Comparison of ENCODE assay signal across 8 mouse cellular contexts in genomic region chr12:46398875-46399652, GRCm38 (mm10).
DNase-seq lines count a peak whose midpoint lies in the region; ATAC-seq and TF ChIP-seq lines count a peak whose summit lies in the region.

No protein-coding gene starts in this region.

- no peak overlapping the region for H3K27ac ChIP-seq in lung, postnatal 0 days (ENCODE audit: low read length)
- H3K27ac ChIP-seq in cortical plate, adult 2 months (ENCODE audit: insufficient read depth, low read length) = peak overlapping the region; percentile 23; the same call in 1 of the 2 replicates
- H3K27ac ChIP-seq in neural tube, embryonic 15.5 days (replicated peaks) = peak overlapping the region; percentile 85

- H3K36me3 ChIP-seq in lung, postnatal 0 days (ENCODE audit: insufficient read depth, low read length) = no peaks in the 10 kb centered on the region
- H3K36me3 ChIP-seq in neural tube, embryonic 15.5 days = no peaks in the 10 kb centered on the region

- TF ChIP-seq CTCF in lung, postnatal 0 days (IDR thresholded peaks at IDR 0.05) = no peak
- TF ChIP-seq CTCF in cortical plate, adult 2 months (IDR thresholded peaks at IDR 0.05; ENCODE audit: extremely low read depth, insufficient read depth, low read length) = no peak

- no peak overlapping the region for H3K9ac ChIP-seq in lung, postnatal 0 days (replicated peaks; ENCODE audit: low read depth)
- peak overlapping the region; percentile 48 for H3K9ac ChIP-seq in neural tube, embryonic 15.5 days (replicated peaks)

- no peak for DNase-seq in lung, postnatal 0 days (ENCODE audit: low spot score)
- DNase-seq in lung, postnatal 36 days = no peak
- peak; percentile 5 for DNase-seq in heart, postnatal 4 days
- peak; percentile 31 to 48 for DNase-seq in left cerebral cortex, postnatal 36 days (ENCODE audit: low spot score in 2 of 2)
- DNase-seq in spleen, adult 18-20 months = no peak
- no peak for DNase-seq in thymus, postnatal 36 days

- H3K9me3 ChIP-seq in lung, postnatal 0 days (ENCODE audit: low read length) = no peaks in the 10 kb centered on the region
- H3K9me3 ChIP-seq in neural tube, embryonic 15.5 days (replicated peaks) = no peaks in the 10 kb centered on the region

- no peaks in the 10 kb centered on the region for H3K4me1 ChIP-seq in lung, postnatal 0 days (ENCODE audit: insufficient read depth, low read depth, low read length)
- no peaks in the 10 kb centered on the region for H3K4me1 ChIP-seq in cortical plate, adult 2 months (ENCODE audit: control insufficient read depth, insufficient read depth, low read length)
- no peaks in the 10 kb centered on the region for H3K4me1 ChIP-seq in neural tube, embryonic 15.5 days

- intact Hi-C loops in left cerebral cortex, postnatal 36 days (cut with DNase I) = no loop called here

- H3K4me3 ChIP-seq in lung, postnatal 0 days (ENCODE audit: low read depth, low read length) = peak overlapping the region; percentile 42
- H3K4me3 ChIP-seq in cortical plate, adult 2 months (ENCODE audit: insufficient read depth, low read length) = peak overlapping the region; percentile 28
- peak overlapping the region; percentile 51 for H3K4me3 ChIP-seq in neural tube, embryonic 15.5 days (replicated peaks)

- peak overlapping the region; percentile 69 for H3K4me2 ChIP-seq in lung, postnatal 0 days (replicated peaks; ENCODE audit: low read depth, low read length)
- peak overlapping the region; percentile 75 for H3K4me2 ChIP-seq in neural tube, embryonic 15.5 days

- TF ChIP-seq EP300 in lung, postnatal 0 days (IDR thresholded peaks at IDR 0.05) = no peak

- 0 out of 2 replicates have a peak, but pooled peaks have one; percentile 34 for TF ChIP-seq POLR2A in cortical plate, adult 2 months (IDR thresholded peaks at IDR 0.05; ENCODE audit: extremely low read depth, insufficient read depth, low read length)

- 4% methylated on average over 23 of the region's 23 CpGs for WGBS in lung, postnatal 0 days
- WGBS in neural tube, embryonic 15.5 days = 2% methylated on average over 23 of the region's 23 CpGs

- no peak; the same call in 1 of the 2 replicates for ATAC-seq in lung, postnatal 0 days
- ATAC-seq in neural tube, embryonic 15.5 days (ENCODE audit: low FRiP score) = peak; percentile 91

- H3K27me3 ChIP-seq in lung, postnatal 0 days (replicated peaks; ENCODE audit: insufficient read depth, low read length) = peaks cover 7% of the 10 kb centered on the region; the same call in 1 of the 2 replicates
- no peaks in the 10 kb centered on the region for H3K27me3 ChIP-seq in neural tube, embryonic 15.5 days (replicated peaks)

Comparison
In these comparisons a context has a peak if more than half of its experiments do, and no peak if none do; other contexts are left out.
1. DNase-seq: peak in heart, postnatal 4 days (single experiment) and left cerebral cortex, postnatal 36 days (2 of 2); none in lung, postnatal 0 days (single experiment), lung, postnatal 36 days (single experiment), spleen, adult 18-20 months (0 of 2) and thymus, postnatal 36 days (0 of 2).
2. Peak in every context shown above with its lines, with median percentiles within 50 percentile points of each other: H3K4me3 ChIP-seq.